Mouse (Mus musculus) embryo, embryonic 10 days (tissue): ENCODE results near the gene Ube3b.

Experiments used
- DNase-seq: peaks from one replicate; pipeline ENCODE4 v3.0.0-alpha.2; 2015; ENCODE audit warnings: low spot score

Gene Ube3b

DNA sequence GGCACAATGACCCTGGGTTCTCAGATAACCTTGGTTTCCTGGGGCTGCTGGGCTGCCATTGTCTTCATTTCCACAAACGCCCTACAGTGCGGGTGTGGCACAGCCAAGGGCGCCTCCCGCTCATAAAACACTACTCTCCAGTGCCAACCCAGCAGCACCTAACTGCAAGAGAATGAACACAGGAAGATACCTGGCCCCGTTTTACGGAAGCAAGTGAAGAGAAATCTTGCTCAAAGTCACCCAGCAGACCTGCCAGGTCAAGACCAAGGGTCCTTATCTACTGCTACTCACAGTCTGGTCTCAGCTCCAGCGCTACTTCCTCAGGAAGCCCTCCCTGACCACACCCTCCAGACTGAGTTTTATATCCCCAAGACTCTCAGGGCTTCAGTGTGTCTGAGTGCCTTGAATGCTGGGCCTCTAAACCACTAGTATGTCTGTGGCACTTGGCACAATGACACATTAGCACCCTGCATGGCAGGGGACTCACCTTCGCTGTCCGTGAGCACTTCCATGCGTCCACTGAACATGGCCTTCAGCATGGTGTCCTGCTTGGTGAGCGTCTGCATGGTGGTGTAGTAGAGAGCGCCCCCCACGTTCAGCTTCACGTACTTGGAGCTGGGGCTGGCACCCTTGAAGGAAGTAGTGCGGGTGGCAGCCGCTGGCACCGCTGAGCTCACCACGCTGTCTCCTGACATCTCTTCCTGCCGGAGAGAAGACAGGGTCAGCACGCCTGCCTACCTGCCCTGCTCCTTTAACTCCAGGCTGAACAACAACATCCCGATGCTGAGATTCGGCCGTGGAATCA lies 5.8 kb upstream of the Ube3b start:
- DNase-seq = no peak

- DNase-seq = no peak
Measured at GRCm38 (mm10) chr5:114378177-114378920, 2.1 kb upstream of the Ube3b start.

- no peak for DNase-seq
Measured at GRCm38 (mm10) chr5:114378936-114379335, 1.5 kb upstream of the Ube3b start.

DNA sequence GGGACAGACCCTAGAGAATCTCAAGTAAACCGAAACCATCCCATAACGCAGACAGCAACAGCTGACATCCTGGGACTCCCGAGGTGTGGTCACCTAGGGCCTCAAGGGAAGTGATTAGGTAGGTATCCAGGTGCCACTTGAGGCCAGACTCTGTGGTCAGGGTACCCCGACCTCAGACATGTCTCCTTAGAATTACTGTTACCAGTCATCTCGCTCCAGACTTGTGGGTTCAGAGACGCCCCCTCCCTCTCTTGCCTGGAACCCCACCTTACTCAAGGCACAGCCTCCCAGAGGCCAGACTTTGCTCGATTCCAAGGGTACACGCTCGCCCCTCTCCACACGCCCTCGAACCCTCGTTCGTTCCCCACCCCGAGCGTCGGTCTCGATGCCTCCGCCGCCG lies 644 bp upstream of the Ube3b start:
- DNase-seq = no peak

DNA sequence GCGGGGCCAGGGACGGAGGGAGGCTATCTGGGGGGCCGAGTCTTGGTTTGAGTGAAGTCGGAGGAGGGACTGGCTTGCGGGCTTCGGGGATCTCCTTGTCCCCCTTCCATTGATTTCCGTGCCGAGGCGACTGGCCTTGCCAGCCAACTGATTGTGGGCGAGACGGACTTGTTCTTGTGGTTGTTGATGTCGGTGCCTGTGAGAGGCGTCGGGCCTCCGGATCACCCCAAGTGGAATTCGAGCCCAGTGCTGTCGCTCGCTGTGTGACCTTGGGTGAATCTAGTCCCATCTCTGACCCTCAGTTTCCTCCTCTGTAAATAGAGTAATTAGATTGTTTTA lies 575 bp downstream of the Ube3b start:
- no peak for DNase-seq

DNA sequence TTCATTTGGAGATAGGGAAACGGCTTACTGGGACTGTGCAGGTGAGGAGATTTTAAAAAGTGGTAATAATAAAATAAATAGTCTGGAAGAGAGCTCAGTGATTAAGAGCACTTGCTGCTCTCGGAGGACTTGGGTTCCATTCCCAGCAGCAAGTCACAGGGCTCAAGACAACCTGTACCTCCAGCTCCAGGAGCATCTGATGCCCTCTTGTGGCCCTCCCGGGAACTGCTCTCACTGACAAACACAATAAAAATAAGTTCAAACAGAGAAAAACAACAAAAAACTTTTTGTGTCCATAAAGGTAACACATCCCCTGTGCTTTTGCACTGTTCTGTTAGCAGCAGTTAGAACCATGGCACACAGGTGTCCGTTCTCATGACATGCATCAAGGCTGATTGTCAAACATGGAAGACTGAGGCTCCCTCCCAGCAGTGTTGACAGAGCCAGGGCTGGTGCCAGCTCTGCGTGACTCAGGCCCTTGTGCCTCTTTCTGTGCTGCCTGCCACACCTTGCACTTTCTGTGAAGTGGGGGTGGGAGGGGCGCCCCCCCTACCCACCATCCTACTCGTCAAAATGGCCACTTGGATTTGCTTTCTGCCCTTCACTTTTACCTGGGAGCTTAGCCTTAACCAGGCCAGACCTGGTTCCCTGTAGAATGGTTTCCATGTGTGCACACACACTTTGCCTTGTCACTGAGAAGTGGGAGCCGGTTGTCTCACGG lies 2.9 kb downstream of the Ube3b start:
- peak; percentile 45 for DNase-seq

- DNase-seq = no peak
Measured at GRCm38 (mm10) chr5:114384448-114384847, 4.0 kb downstream of the Ube3b start.

GRCm38 (mm10) chr5:114393169-114393568 lies 12.8 kb downstream of the Ube3b start:
- no peak for DNase-seq

GRCm38 (mm10) chr5:114406592-114406991 lies 26.2 kb downstream of the Ube3b start:
- DNase-seq = no peak

- DNase-seq = no peak
Measured at GRCm38 (mm10) chr5:114407269-114407668, 26.9 kb downstream of the Ube3b start.

GRCm38 (mm10) chr5:114407810-114408209 lies 27.4 kb downstream of the Ube3b start:
- DNase-seq = no peak

DNA sequence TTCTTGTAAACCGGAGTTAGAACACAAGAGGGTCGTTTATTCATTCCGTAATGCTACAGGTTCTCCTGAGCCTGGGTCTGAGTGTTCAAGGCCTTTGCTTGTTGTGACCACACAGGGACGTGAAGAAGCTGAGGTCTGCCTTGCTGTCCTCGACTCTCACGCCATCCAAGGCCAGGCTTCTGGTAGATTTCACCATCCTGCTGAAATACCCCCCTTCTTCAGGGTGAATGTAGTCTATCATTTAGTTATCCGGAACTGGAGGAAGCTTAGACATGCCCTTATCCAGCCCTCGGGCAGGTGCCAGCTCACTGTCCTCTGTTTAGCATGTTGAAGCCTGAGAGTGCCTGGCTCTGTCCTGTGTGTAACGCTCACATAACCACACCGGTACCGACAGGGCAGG lies 28.4 kb downstream of the Ube3b start:
- no peak for DNase-seq

DNA sequence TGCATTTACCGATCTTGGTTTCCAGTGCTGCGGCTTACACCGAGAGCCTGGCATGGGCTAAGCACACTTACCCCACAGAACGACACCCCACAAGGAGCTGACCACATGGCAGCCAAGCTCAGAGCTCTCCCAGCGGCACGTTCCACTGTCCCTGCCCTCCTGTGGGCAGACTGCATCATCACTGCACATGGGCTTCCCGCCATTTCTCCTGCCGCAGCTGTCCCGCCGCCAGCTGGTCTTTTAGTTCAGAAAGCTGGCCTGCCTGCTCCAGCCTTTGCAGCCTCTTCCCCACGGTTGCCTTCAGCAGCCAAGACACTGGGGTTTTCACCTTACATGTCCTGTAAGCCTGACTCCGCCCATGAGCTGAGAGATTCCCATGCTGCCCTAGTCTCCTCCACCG lies 30.0 kb downstream of the Ube3b start:
- DNase-seq = no peak

DNA sequence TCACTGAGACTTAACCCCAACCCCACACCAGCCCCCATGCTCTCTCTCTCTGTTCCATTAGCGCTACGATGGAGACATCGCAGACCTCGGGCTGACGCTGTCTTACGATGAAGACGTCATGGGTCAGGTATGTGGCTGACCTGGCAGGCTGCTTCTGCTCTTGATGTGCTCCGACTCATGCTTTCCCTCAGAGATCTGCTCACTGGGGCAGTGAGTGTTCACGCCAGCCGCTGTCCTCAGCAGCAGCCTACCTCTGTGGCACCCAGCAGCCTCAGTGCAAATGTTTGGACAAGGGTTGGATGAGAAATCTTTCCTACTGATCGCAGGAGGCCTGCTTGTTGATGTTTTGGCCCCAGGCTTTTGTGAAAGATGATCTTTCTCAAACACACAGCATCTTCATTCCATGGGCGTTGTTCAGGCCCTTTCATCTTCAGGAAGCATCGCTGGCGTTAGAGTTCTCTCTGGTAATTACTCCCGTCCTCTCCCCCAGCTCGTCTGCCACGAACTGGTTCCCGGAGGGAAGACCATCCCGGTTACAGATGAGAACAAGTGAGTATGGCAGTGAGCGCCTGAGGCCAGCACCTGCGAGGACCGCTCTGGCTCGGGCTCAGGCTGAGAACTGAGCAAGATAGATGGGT lies 32.1 kb downstream of the Ube3b start:
- DNase-seq = peak; percentile 30

- peak; percentile 28 for DNase-seq
Measured at GRCm38 (mm10) chr5:114413067-114413735, 32.8 kb downstream of the Ube3b start.

DNA sequence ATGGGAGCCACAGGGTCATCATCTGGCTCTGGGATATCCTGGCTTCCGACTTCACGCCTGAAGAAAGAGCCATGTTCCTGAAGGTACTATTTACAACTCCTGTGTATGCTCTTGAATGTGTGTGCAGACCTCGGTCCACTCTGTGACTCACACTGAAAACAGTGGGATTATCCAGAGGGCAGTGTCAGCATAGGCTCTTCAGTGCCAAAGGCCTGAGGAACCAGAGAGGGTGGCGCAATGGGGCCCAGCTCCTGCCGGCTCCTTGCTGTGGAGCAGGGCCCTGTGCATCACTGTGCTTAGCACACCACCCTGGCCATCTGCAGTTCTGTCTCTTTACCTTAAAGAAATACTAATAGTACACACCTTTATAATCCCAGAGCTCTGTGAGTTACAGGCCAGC lies 35.2 kb downstream of the Ube3b start:
- no peak for DNase-seq

- DNase-seq = no peak
Measured at GRCm38 (mm10) chr5:114416855-114417254, 36.4 kb downstream of the Ube3b start.

- peak; percentile 58 for DNase-seq
Measured at GRCm38 (mm10) chr5:114418541-114418940, 38.1 kb downstream of the Ube3b start.

DNA sequence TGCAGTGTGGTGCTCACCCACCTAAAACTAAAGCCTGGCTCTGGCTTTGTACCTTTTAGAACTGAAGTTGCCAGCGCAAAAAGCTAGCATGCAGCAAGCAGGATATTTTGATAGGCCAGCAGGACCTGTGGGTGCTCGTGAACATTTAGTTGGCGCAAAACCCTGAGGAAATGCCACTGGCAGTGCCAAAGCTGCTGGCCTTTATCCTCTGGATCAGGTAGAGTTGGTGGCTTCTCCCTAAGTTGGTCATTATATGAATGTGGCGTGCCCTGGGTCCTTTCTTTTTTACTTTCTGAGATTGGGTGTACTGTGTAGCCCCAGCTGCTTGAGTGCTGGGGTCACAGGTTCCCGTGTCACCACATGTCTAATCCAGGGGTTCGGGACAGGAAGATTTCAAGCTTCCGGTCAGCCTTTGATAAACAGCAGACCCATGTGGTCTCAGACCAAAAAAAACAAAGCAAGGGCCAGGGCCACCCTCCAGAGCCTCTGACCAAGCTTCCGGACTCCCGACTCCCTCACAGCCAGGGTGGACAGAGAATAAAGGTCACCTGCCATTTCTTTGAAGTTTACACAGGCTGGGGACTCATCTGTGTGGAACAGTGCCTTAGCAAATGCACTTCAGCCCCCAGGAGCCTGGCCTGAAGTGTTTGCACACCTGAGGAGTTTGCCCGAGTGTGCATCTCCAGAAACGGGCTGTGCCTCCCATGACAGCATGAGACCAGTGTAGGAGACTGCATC lies 41.3 kb downstream of the Ube3b start:
- DNase-seq = no peak

DNA sequence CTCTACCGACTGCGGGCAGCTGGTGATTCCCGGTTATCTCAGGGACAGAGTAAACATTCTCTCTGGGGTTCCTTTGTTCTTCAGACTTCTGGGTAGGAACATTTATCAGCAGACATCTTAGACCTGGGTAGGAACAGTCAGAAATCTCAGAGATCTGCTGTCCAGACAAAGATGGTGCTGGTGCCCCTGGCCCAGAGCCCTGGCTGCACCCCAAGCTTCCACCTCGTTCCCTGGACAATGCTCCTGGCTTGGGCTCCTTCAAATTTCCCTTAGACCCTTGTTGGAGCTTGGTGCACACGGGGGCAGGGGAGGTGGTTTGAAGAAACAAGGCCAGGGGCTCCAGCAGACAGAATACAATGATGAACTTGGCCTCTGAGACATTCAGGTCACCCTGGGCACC lies 42.2 kb downstream of the Ube3b start:
- no peak for DNase-seq

DNA sequence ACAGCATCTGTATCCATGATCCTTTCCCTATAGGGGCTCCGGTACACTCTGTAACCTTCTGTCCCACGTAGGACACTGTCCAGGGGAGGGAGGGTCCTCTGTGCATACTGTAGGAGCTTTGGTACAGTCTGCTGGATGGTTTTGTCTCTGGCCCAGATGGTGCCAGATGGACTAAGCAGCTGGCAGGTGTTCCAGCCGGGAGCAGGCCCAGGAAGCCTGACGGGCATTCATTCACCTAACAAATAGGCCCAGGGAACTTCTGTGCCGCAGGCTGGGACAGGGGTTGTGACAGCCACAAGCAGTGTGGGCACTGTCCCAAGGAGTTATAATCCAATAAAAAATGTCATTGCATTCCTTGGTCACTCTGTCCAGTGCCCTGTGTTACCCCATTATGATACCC lies 43.6 kb downstream of the Ube3b start:
- no peak for DNase-seq
